26 mouse cellular contexts compared by ENCODE assay signal in the genomic region with DNA sequence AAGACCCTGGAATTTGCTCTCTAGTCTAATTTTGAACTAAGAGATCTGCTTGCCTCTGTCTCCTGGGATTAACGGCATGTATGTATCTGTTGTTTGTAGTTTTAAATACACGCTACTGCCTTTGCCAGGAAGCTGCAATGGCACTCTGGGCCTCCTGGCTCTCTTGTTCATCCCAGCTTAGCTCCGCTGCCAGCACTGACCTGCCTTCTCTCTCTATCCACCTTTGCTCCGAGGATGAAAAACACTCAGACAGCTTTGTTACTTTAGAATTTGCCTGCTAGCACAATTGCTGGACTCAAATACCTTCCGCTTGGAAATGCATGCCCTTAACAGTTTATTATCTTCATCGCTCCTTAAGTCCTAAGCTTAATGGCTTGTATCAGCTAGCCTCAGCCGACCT. TPM values are rescaled to one million over a fixed set of nuclear protein-coding genes. Genes with fewer than 3 reads are reported as not detected.
DNase-seq lines count a peak whose midpoint lies in the region; ATAC-seq lines count a peak whose summit lies in the region.
"Had no signal": no experiment of that assay in that cellular context is flagged by ENCODE, and none has a peak within 500 bp of the region (broad histone marks: within the 10 kb centered on the region; RNA-seq: fewer than 3 reads in every experiment).

No protein-coding gene starts in this region.

- no peaks in the 10 kb centered on the region for H3K9me3 ChIP-seq in kidney, embryonic 16.5 days (ENCODE audit: low read length)
- H3K9me3 ChIP-seq in kidney, embryonic 14.5 days (ENCODE audit: control insufficient read depth, low read length) = no peaks in the 10 kb centered on the region
- no peaks in the 10 kb centered on the region for H3K9me3 ChIP-seq in embryonic facial prominence, embryonic 10.5 days
- H3K9me3 ChIP-seq: forebrain, embryonic 10.5 days; forebrain, embryonic 13.5 days; heart, embryonic 12.5 days; heart, embryonic 15.5 days had no signal

- peaks cover 7% of the 10 kb centered on the region; the same call in 1 of the 2 replicates for H3K36me3 ChIP-seq in kidney, embryonic 16.5 days (ENCODE audit: insufficient read depth, low read length)
- H3K36me3 ChIP-seq in kidney, embryonic 14.5 days (ENCODE audit: control insufficient read depth, insufficient read depth, low read length) = peaks cover 10% of the 10 kb centered on the region; the same call in 1 of the 2 replicates
- peaks cover 47% of the 10 kb centered on the region for H3K36me3 ChIP-seq in embryonic facial prominence, embryonic 10.5 days (replicated peaks)

- no peak overlapping the region for H3K9ac ChIP-seq in kidney, embryonic 16.5 days (replicated peaks; ENCODE audit: low read length)
- H3K9ac ChIP-seq in kidney, embryonic 14.5 days (ENCODE audit: low read depth, low read length) = no peak overlapping the region
- H3K9ac ChIP-seq: forebrain, embryonic 13.5 days; heart, embryonic 12.5 days; heart, embryonic 15.5 days; hindbrain, embryonic 14.5 days had no signal

- H3K4me1 ChIP-seq in kidney, embryonic 16.5 days (ENCODE audit: insufficient read depth, low read length) = peaks cover 8% of the 10 kb centered on the region; the same call in 1 of the 2 replicates
- 0 out of 2 replicates have a peak, but pooled peaks cover 5% of the 10 kb centered on the region for H3K4me1 ChIP-seq in kidney, embryonic 14.5 days (ENCODE audit: control insufficient read depth, insufficient read depth, low read length)
- peaks cover 24% of the 10 kb centered on the region for H3K4me1 ChIP-seq in embryonic facial prominence, embryonic 10.5 days

- no peak overlapping the region for H3K4me3 ChIP-seq in kidney, embryonic 16.5 days (ENCODE audit: low read length)
- H3K4me3 ChIP-seq in kidney, embryonic 14.5 days (ENCODE audit: low read length) = no peak overlapping the region
- H3K4me3 ChIP-seq in embryonic facial prominence, embryonic 10.5 days = no peak overlapping the region
- H3K4me3 ChIP-seq: forebrain, embryonic 10.5 days; forebrain, embryonic 13.5 days; heart, embryonic 12.5 days; heart, embryonic 15.5 days had no signal

- H3K27ac ChIP-seq in kidney, embryonic 16.5 days (ENCODE audit: low read length) = no peak overlapping the region
- H3K27ac ChIP-seq in kidney, embryonic 14.5 days (ENCODE audit: low read depth, low read length) = no peak overlapping the region
- no peak overlapping the region for H3K27ac ChIP-seq in embryonic facial prominence, embryonic 10.5 days (replicated peaks)
- H3K27ac ChIP-seq: forebrain, embryonic 10.5 days; forebrain, embryonic 13.5 days; heart, embryonic 15.5 days; hindbrain, embryonic 14.5 days had no signal

- no peak overlapping the region for H3K4me2 ChIP-seq in kidney, embryonic 16.5 days (replicated peaks; ENCODE audit: low read depth, low read length)
- no peak overlapping the region for H3K4me2 ChIP-seq in kidney, embryonic 14.5 days (replicated peaks; ENCODE audit: low read depth, low read length)
- H3K4me2 ChIP-seq: forebrain, embryonic 13.5 days; heart, embryonic 12.5 days; heart, embryonic 15.5 days; hindbrain, embryonic 14.5 days had no signal

- 85% methylated on average over 7 of the region's 7 CpGs for WGBS in kidney, embryonic 16.5 days
- 87% methylated on average over 7 of the region's 7 CpGs for WGBS in kidney, embryonic 14.5 days
- WGBS in embryonic facial prominence, embryonic 10.5 days = 75% methylated on average over 7 of the region's 7 CpGs

- no peaks in the 10 kb centered on the region for H3K27me3 ChIP-seq in kidney, embryonic 16.5 days (ENCODE audit: insufficient read depth, low read length)
- H3K27me3 ChIP-seq in kidney, embryonic 14.5 days (ENCODE audit: control insufficient read depth, insufficient read depth, low read length) = no peaks in the 10 kb centered on the region
- H3K27me3 ChIP-seq in embryonic facial prominence, embryonic 10.5 days (replicated peaks; ENCODE audit: low read depth, poor library complexity, severe bottlenecking) = no peaks in the 10 kb centered on the region
- H3K27me3 ChIP-seq: forebrain, embryonic 13.5 days; heart, embryonic 12.5 days; heart, embryonic 15.5 days had no signal

- DNase-seq in heart, adult 11 months = peak; percentile 45
- no peak for DNase-seq in heart, adult 9 months (ENCODE audit: low spot score in 2 of 2)
- peak; percentile 16 for DNase-seq in kidney, adult 18-20 months
- peak; percentile 65 for DNase-seq in kidney, adult 9 months
- peak; percentile 38 for DNase-seq in kidney, postnatal 14 days
- DNase-seq in embryonic facial prominence, embryonic 10.5 days (ENCODE audit: low spot score) = no peak
- DNase-seq: adrenal gland, adult 8-10 months; adrenal gland, postnatal 25 days; cerebellum, adult 11-12 months; cerebellum, adult 8-10 months; cerebellum, postnatal 10 days; cerebellum, postnatal 36 days; embryo, embryonic 11 days; gastrocnemius, postnatal 10 days; gastrocnemius, postnatal 36 days; heart, postnatal 10 days; heart, postnatal 36 days had no signal

- no peak for ATAC-seq in kidney, embryonic 16.5 days (ENCODE audit: low FRiP score, low TSS enrichment)
- no peak for ATAC-seq in kidney, embryonic 14.5 days (ENCODE audit: low FRiP score, low TSS enrichment)
- ATAC-seq: activated CD4-positive, CD25-positive, alpha-beta regulatory T cell, adult 4 months; forebrain, embryonic 13.5 days; forebrain, embryonic 16.5 days had no signal

RNA-seq across cellular contexts. Expression of a gene that starts 18.8 kb away (rescaled TPM):
- polyA plus RNA-seq in kidney, embryonic 16.5 days (2015; fragmentation: Nextera tagmentation; extraction: Ambion mirVana) = 99.9 and 111 TPM in 2 replicates
- polyA plus RNA-seq in kidney, embryonic 14.5 days (2014; fragmentation: Nextera tagmentation; extraction: Ambion mirVana) = 51.4 and 73.9 TPM in 2 replicates
- 77.4 and 77.5 TPM in 2 replicates for polyA plus RNA-seq in embryonic facial prominence, embryonic 10.5 days (2016; fragmentation: Nextera tagmentation; extraction: Ambion mirVana)

Comparison
In these comparisons a context has a peak if more than half of its experiments do, and no peak if none do; other contexts are left out.
1. DNase-seq: peak in heart, adult 11 months (single experiment), kidney, adult 18-20 months (single experiment), kidney, adult 9 months (single experiment) and kidney, postnatal 14 days (single experiment); none in heart, adult 9 months (0 of 2) and embryonic facial prominence, embryonic 10.5 days (single experiment).